In genomic region chr13:24401821-24402220, GRCm38 (mm10) we compare ENCODE assay signal across 7 mouse cellular contexts.
A peak's percentile ranks its signal among the peaks of the same experiment; 100 is the strongest.
DNase-seq lines count a peak whose midpoint lies in the region; ATAC-seq and TF ChIP-seq lines count a peak whose summit lies in the region.
"Not testable (repeated sequence)": the region's sequence is repeated elsewhere in the genome, so short reads cannot be mapped to it uniquely, and the experiment has no call there.

No protein-coding gene starts in this region.

- not testable (repeated sequence) for TF ChIP-seq POLR2A in spleen, adult 2 months (IDR thresholded peaks at IDR 0.05; ENCODE audit: low read depth, low read length)

- peaks cover 16% of the 10 kb centered on the region for H3K4me1 ChIP-seq in embryonic facial prominence, embryonic 10.5 days
- H3K4me1 ChIP-seq in forebrain, embryonic 16.5 days (replicated peaks; ENCODE audit: control insufficient read depth, insufficient read depth, low read length); hindbrain, embryonic 13.5 days (replicated peaks); liver, embryonic 16.5 days (ENCODE audit: control insufficient read depth, low read depth, low read length); midbrain, embryonic 13.5 days (replicated peaks): not testable (repeated sequence)
- H3K4me1 ChIP-seq in spleen, adult 2 months (ENCODE audit: control insufficient read depth, insufficient read depth, insufficient read length), result peaks cover 41% of the 10 kb centered on the region

- not testable (repeated sequence) for ATAC-seq in forebrain, embryonic 16.5 days; hindbrain, embryonic 13.5 days (ENCODE audit: low FRiP score); liver, embryonic 16.5 days (ENCODE audit: low read depth); midbrain, embryonic 13.5 days

- H3K36me3 ChIP-seq in embryonic facial prominence, embryonic 10.5 days (replicated peaks); forebrain, embryonic 16.5 days (ENCODE audit: control insufficient read depth, insufficient read depth); hindbrain, embryonic 13.5 days; liver, embryonic 16.5 days (ENCODE audit: control insufficient read depth, insufficient read depth); midbrain, embryonic 13.5 days; spleen, adult 2 months (ENCODE audit: control insufficient read depth, insufficient read depth, low read length): not testable (repeated sequence)

- H3K27me3 ChIP-seq in embryonic facial prominence, embryonic 10.5 days (replicated peaks; ENCODE audit: low read depth, poor library complexity, severe bottlenecking); forebrain, embryonic 16.5 days (replicated peaks; ENCODE audit: control insufficient read depth, insufficient read depth, low read length); hindbrain, embryonic 13.5 days; liver, embryonic 16.5 days (ENCODE audit: control insufficient read depth, insufficient read depth, low read depth, low read length); midbrain, embryonic 13.5 days; spleen, adult 2 months (ENCODE audit: control insufficient read depth, insufficient read depth, low read length): not testable (repeated sequence)

- WGBS in embryonic facial prominence, embryonic 10.5 days, result 28% methylated on average over 11 of the region's 11 CpGs
- 20% methylated on average over 11 of the region's 11 CpGs for WGBS in forebrain, embryonic 16.5 days
- 28% methylated on average over 11 of the region's 11 CpGs for WGBS in hindbrain, embryonic 13.5 days
- 5% methylated on average over 11 of the region's 11 CpGs for WGBS in liver, embryonic 16.5 days (ENCODE audit: insufficient replicate concordance)
- WGBS in midbrain, embryonic 13.5 days, result 29% methylated on average over 11 of the region's 11 CpGs
- WGBS in spleen, adult 2 months, result 8% methylated on average over 11 of the region's 11 CpGs

- H3K9me3 ChIP-seq in embryonic facial prominence, embryonic 10.5 days; forebrain, embryonic 16.5 days (ENCODE audit: control insufficient read depth, low read length); hindbrain, embryonic 13.5 days; liver, embryonic 16.5 days (replicated peaks; ENCODE audit: control insufficient read depth, low read length); midbrain, embryonic 13.5 days: not testable (repeated sequence)

- not testable (repeated sequence) for H3K9ac ChIP-seq in forebrain, embryonic 16.5 days (replicated peaks; ENCODE audit: low read depth, low read length); hindbrain, embryonic 13.5 days; liver, embryonic 16.5 days (ENCODE audit: low read depth, low read length); midbrain, embryonic 13.5 days (replicated peaks)

- not testable (repeated sequence) for TF ChIP-seq CTCF in spleen, adult 2 months (IDR thresholded peaks at IDR 0.05; ENCODE audit: extremely low read depth, insufficient read depth, insufficient read length, insufficient replicate concordance)

- peak overlapping the region; percentile 19; the same call in 1 of the 2 replicates for H3K4me2 ChIP-seq in forebrain, embryonic 16.5 days (ENCODE audit: low read length)
- peak overlapping the region; percentile 35 for H3K4me2 ChIP-seq in hindbrain, embryonic 13.5 days
- peak overlapping the region; percentile 37; the same call in 1 of the 2 replicates for H3K4me2 ChIP-seq in liver, embryonic 16.5 days (ENCODE audit: low read depth, low read length)
- peak overlapping the region; percentile 38 for H3K4me2 ChIP-seq in midbrain, embryonic 13.5 days (replicated peaks)

- H3K4me3 ChIP-seq in embryonic facial prominence, embryonic 10.5 days, result peak overlapping the region; percentile 30; the same call in 1 of the 2 replicates
- not testable (repeated sequence) for H3K4me3 ChIP-seq in forebrain, embryonic 16.5 days (replicated peaks; ENCODE audit: low read length); hindbrain, embryonic 13.5 days; midbrain, embryonic 13.5 days (replicated peaks)
- H3K4me3 ChIP-seq in liver, embryonic 16.5 days (ENCODE audit: low read depth, low read length), result peak overlapping the region; percentile 6; the same call in 1 of the 2 replicates
- peak overlapping the region; percentile 22; the same call in 1 of the 2 replicates for H3K4me3 ChIP-seq in spleen, adult 2 months (ENCODE audit: extremely low read depth, insufficient read depth, insufficient read length)

- H3K27ac ChIP-seq in embryonic facial prominence, embryonic 10.5 days (replicated peaks); forebrain, embryonic 16.5 days (ENCODE audit: low read length); hindbrain, embryonic 13.5 days; liver, embryonic 16.5 days (ENCODE audit: low read length); midbrain, embryonic 13.5 days: not testable (repeated sequence)
- peak overlapping the region; percentile 89 for H3K27ac ChIP-seq in spleen, adult 2 months (ENCODE audit: insufficient read depth, low read length)

- DNase-seq in embryonic facial prominence, embryonic 10.5 days (ENCODE audit: low spot score), result not testable (repeated sequence)
- peak; percentile 15 for DNase-seq in kidney, postnatal 10 days
- DNase-seq in spleen, adult 2 months (ENCODE audit: low read depth in 1 of 2, low spot score in 2 of 2), result peak in 1 of 2 experiments; percentile 63
